Mouse (Mus musculus) thymus, adult 2 months (tissue): ENCODE results near the gene Gclm. TPM values are rescaled to one million over a fixed set of nuclear protein-coding genes. Genes with fewer than 3 reads are reported as not detected.
"Not testable (repeated sequence)": the region's sequence is repeated elsewhere in the genome, so short reads cannot be mapped to it uniquely, and the experiment has no call there.

ENCODE experiments used
- DNase-seq: peaks from one replicate; pipeline ENCODE4 v3.0.0; 2021
- H3K27ac ChIP-seq: fragments of 200-500 bp; 2 replicates; pipeline ENCODE4 v1.5.1; 2012; ENCODE audit warnings: low read length, control low read depth; ENCODE audit not compliant: control insufficient read depth, insufficient read depth
- H3K27me3 ChIP-seq: fragments of 200-500 bp; 2 replicates; pipeline ENCODE4 v1.6.1; 2012; ENCODE audit warnings: mild to moderate bottlenecking, low read length, moderate library complexity, mixed read lengths; ENCODE audit not compliant: control insufficient read depth, insufficient read depth
- H3K36me3 ChIP-seq: fragments of 200-500 bp; 2 replicates; pipeline ENCODE4 v1.6.1; 2012; ENCODE audit warnings: mild to moderate bottlenecking, low read length, moderate library complexity; ENCODE audit not compliant: control insufficient read depth, insufficient read depth
- H3K4me1 ChIP-seq: fragments of 200-500 bp; replicated peaks from 2 replicates; pipeline ENCODE4 v1.6.1; 2012; ENCODE audit warnings: low read length; ENCODE audit not compliant: control insufficient read depth, insufficient read depth
- H3K4me3 ChIP-seq: fragments of 200-500 bp; 2 replicates; pipeline ENCODE4 v1.5.1; 2012; ENCODE audit warnings: mild to moderate bottlenecking, low read length, control low read depth, moderate library complexity; ENCODE audit not compliant: control insufficient read depth, insufficient read depth
- CTCF ChIP-seq: fragments of 200-500 bp; IDR thresholded peaks from 2 replicates; pipeline ENCODE4 v1.5.1; 2012; ENCODE audit warnings: mild to moderate bottlenecking, control low read depth, low read length, moderate library complexity, borderline replicate concordance; ENCODE audit not compliant: control insufficient read depth, poor library complexity, insufficient read depth; ENCODE audit errors: extremely low read depth
- POLR2A ChIP-seq: fragments of 200-500 bp; IDR thresholded peaks from 2 replicates; pipeline ENCODE4 v1.6.1; 2012; ENCODE audit warnings: mild to moderate bottlenecking, low read length, control low read depth, moderate library complexity; ENCODE audit not compliant: control insufficient read depth, poor library complexity, insufficient read depth; ENCODE audit errors: extremely low read depth
- WGBS: fragments of 180-500 bp; shearing (Covaris S2); methylation state at CpG from one replicate; pipeline ENCODE4 v1.1.7; 2018; 5-methylcytosine and 5-hydroxymethylcytosine counted together
- polyA plus RNA-seq: library from polyadenylated mRNA; depleted of rRNA; stranded (reverse); fragments of >200 nt; gene quantifications from 2 replicates; pipeline ENCODE4 v1.2.3, GENCODE M21; 2012

The Gclm gene
- polyA plus RNA-seq, 1 experiment, result 32.5 TPM

DNA sequence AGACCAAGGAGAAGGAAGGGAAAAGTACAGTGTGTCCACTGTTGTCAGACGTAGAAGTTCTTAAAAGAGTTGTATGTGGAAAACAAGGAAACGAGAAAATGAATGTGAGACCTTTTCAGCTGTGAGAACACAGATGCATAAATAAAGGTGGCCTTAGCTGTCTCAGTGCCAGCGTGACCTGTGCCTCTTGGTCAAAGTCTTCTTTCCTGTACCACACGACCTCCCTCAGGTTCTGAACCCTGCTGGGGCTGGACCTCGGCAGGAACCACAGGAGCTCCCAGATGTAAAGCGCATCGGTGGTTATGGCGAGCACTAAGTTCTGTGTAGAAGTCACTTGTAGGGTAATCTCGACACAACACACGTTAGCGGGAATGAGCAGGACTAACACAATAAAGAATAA, 35.8 kb upstream of the Gclm start:
- Histone ChIP-seq H3K27ac (no peak overlapping the region), H3K36me3 (no peaks in the 10 kb centered on the region), H3K4me3 (no peak overlapping the region), H3K4me1 (no peaks in the 10 kb centered on the region), H3K27me3 (no peaks in the 10 kb centered on the region)
- WGBS, result 86% methylated on average over 11 of the region's 11 CpGs
- TF ChIP-seq CTCF (no peak), POLR2A (no peak)
- DNase-seq, result no peak

DNA sequence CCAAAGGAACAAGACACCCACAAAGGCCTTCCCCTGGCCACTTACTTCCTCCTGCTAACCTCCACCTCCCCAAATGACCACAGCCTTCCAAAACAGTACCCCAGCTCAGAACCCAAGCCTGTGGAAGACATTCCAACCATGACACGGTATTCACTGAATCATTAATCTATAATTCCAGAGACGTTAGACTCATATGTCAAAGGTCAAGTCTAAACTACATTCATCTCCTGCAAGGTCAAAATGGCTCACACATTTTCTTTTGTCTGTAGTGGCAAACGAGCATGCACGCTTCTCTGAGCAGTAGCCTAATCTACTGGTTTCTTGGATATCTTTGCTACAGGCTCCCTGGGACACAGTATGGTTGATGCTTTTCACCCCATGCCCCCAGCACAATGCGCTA, 34.9 kb upstream of the Gclm start:
- no peaks in the 10 kb centered on the region for H3K4me1 ChIP-seq
- no peak overlapping the region for H3K27ac ChIP-seq
- H3K27me3 ChIP-seq, result no peaks in the 10 kb centered on the region
- TF ChIP-seq CTCF (no peak), POLR2A (no peak)
- 93% methylated on average over 5 of the region's 5 CpGs for WGBS
- H3K36me3 ChIP-seq, result no peaks in the 10 kb centered on the region
- no peak overlapping the region for H3K4me3 ChIP-seq
- DNase-seq, result no peak

DNA sequence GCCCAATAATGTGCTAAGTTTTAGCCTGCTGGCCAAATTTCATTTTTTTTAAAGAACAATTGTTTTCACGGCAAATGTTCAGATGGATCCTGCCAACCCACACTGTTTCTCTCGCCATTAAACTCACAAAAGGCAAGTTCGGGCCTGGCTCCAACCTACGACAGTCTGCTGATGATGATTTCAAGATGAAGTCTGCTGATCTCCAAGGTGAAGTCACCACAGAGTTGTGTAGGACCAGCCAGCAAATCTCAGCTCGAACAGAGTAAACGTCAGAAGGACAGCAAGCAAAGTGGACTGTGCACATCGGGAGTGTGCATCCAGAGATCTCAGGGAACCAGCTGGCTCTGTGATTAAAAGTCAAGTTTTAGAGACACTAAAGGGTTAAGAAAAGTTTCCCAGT, 34.5 kb upstream of the Gclm start:
- Histone ChIP-seq H3K27me3 (no peaks in the 10 kb centered on the region), H3K4me1 (no peaks in the 10 kb centered on the region), H3K4me3 (no peak overlapping the region), H3K36me3 (no peaks in the 10 kb centered on the region), H3K27ac (no peak overlapping the region)
- 97% methylated on average over 7 of the region's 7 CpGs for WGBS
- TF ChIP-seq CTCF (no peak), POLR2A (no peak)
- no peak for DNase-seq

DNA sequence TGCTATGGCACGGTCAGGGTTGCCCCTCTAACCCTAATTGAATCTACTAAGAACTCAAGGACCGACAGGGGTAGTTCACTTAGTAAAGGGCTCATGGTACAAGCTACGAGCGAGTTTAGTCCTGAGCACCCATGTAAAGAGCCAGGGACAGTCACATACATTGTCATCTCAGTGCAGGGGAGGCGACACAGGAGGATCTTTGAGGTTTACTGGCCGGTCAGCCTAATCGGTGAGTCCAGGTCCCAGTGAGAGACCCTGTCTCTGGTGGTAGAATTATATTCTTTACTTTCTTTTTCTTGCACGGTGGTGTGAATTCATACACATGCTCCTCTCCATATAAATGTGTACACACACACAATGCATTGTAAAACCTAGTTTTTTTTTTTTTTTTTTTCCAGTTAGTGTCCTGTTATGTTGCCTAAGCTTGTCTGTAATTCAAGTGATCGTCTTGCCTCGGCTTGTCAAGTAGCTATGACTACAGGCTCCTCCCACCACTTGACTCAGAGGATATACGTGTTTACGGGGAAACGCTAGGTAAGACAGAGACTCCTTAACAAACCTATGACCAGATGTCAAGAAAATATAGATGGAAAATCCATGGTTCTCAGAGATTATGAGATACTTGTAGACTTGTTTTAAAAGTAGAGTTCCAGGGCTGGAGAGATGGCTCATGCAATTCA, 33.8 kb upstream of the Gclm start:
- Histone ChIP-seq H3K4me1 (no peaks in the 10 kb centered on the region), H3K36me3 (no peaks in the 10 kb centered on the region), H3K27me3 (no peaks in the 10 kb centered on the region), H3K27ac (no peak overlapping the region), H3K4me3 (no peak overlapping the region)
- TF ChIP-seq CTCF (no peak), POLR2A (no peak)
- DNase-seq, result no peak
- WGBS, result 90% methylated on average over 13 of the region's 13 CpGs

DNA sequence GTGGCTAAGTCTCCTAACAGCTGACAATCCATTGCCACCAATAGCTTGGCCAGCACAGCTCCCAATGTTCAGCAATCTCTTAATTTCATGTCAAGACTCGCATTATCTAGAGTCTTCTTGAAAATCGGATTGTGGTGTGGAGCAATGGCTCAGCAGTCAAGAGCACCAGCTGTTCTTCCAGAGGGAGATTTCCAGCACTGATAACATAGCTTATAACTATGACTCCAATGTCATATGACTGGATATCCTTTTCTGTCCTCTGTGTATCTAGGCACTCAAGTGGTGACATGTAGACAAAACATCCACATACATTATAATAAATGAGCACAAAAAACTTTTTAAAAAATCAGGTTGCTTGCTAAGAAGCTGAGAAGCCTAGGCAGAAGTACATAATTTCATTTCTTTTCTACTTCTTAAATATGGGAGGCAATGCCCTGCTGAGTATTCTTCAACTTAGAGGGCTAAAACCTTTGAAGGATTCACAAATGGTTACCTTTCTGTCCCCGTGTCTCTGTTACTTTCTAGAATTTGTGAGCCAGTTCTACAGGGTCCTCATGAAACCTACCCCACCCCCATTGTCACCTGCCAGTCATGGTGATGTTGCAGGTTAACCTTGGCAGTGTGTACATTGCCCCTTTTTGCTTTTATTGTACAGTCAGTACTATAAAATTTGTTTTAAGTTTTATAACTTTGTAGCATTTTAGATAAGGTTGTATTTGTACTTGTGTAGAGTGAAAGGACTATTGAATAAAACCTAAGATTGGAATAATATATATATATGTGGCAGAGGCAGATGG, 23.9 kb upstream of the Gclm start:
- Histone ChIP-seq H3K27me3 (no peaks in the 10 kb centered on the region), H3K4me1 (no peaks in the 10 kb centered on the region), H3K36me3 (no peaks in the 10 kb centered on the region), H3K27ac (no peak overlapping the region), H3K4me3 (no peak overlapping the region)
- WGBS, result 96% methylated on average over 3 of the region's 3 CpGs
- no peak for DNase-seq
- TF ChIP-seq CTCF (no peak), POLR2A (no peak)

DNA sequence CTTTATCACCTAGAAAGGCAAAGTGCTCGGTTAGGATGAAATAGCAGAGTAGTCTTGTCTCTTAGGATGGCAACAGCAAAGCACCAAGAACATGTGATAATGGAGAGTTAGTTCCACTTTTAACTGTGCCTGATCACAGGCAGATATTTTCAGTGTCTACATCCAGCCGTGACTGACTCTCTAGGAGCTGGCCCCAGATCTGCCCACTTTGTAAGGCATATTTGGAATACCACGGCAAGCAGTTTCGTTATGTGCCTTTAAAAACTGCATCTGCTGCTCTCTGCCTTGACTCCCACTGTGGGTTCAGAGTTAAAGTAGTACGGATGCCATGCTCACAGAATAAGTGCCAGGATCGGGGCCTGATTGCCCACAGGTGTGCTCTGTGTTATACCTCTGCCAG, 18.4 kb upstream of the Gclm start:
- not testable (repeated sequence) for H3K4me3 ChIP-seq, H3K36me3 ChIP-seq, H3K27me3 ChIP-seq, DNase-seq, H3K27ac ChIP-seq, H3K4me1 ChIP-seq
- WGBS, result 95% methylated on average over 6 of the region's 6 CpGs

DNA sequence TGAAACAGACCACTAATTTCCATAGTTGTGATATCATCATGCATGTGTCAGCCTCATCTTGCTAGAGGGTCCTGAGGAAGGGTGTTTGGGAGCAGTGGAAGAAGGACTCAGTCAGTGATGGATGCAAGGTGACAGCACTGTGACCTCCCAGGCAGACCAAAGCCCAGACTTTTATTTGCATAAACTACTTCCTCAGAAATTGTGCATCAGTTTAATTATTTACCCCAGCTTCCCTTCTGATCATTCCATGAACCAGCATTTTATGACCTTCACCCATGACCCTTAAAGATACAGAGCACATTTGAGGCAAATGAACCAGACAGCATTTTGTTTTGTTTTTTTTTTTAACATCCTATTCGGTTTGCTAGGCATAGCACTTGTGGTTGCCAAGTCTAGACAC, 9.6 kb upstream of the Gclm start:
- Histone ChIP-seq H3K27me3 (no peaks in the 10 kb centered on the region), H3K36me3 (no peaks in the 10 kb centered on the region), H3K4me3 (no peak overlapping the region), H3K27ac (no peak overlapping the region), H3K4me1 (no peaks in the 10 kb centered on the region)
- no peak for DNase-seq
- 31% methylated on average over 1 of the region's 1 CpGs for WGBS
- TF ChIP-seq CTCF (no peak), POLR2A (no peak)
